Mouse (Mus musculus): Measurements from ENCODE around the gene Zfp771.
"Not testable (repeated sequence)": the region's sequence is repeated elsewhere in the genome, so short reads cannot be mapped to it uniquely, and the experiment has no call there.

Zfp771 gene

DNA sequence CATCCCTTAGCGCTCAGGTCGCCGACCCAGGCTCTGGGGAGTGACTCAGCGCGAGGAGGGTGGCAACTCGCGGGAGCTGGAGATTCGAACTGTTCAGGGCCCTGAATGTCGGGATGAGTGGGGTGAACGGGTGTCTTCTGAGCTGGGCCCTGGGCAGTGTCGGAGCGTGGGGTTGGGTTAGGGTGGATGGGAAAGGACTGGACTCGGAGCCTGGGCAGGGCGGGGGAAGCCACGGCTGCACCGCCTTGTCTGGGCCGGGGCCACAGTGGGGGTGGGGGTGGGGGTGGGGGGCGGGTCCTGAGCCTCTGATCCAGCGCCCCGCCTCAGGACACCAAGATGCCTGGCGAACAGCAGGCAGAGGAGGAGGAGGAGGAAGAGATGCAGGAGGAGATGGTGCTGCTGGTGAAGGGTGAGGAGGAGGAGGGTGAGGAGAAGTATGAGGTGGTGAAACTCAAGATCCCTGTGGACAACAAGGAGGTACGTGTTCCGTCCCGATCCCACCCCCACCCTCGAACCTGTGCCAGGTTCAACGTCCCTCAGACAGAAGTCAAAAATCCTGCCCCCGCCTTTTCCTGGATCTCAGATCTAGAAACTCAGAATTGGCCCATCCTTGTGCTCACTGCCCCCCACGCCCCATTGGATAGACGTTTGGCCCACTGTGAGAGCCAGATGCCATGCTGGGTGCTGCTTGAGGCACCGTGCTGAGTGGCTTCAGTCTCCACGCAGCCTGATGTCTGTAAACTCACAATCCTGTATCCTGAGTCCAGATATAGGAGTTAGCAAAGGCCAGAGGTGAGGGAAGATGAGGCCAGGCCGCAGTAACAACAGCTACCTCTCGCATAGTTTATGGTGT lies 810 bp downstream of the Zfp771 start:
- in situ Hi-C loops (cut with MboI, MseI), result no loop called here

DNA sequence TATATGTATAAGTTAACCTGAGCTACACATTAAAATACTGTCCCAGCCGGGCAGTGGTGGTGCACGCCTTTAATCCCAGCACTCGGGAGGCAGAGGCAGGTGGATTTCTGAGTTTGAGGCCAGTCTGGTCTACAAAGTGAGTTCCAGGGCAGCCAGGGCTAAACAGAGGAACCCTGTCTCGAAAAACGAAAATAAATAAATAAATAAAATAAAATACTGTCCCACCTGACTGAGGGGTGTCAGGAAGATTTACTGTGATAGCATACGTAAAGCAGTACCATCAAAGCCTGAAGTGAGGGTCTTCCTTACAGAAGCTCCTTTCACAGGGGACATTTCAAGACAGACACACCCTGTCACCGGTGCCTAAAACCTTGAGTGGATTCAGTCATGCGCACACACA lies 6.4 kb downstream of the Zfp771 start:
- in situ Hi-C loops (cut with MboI, MseI), result not testable (repeated sequence)

DNA sequence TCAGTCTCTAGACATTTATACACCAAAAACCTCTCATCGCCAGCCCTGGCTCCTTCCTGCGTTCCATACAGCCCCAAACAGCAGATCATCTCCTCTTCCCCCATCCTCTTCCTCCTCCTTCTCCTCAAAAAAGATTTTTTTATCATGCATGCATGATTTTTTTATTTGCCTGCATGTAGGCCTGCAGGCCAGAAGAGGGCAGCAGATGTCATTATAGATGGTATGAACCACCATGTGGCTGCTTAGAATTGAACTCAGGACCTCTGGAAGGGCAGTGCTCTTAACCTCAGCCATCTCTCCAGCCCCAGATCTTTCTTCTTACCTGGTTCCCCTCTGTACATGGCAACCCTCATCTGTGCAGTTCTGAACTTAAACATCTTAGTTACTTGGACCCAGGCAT lies 8.3 kb downstream of the Zfp771 start:
- in situ Hi-C loops (cut with MboI, MseI), result no loop called here

GRCm38 (mm10) chr7:127253341-127253740 lies 9.3 kb downstream of the Zfp771 start:
- in situ Hi-C loops (cut with MboI, MseI), result no loop called here

- in situ Hi-C loops (cut with MboI, MseI), result no loop called here
Measured at GRCm38 (mm10) chr7:127253821-127254769, 10.0 kb downstream of the Zfp771 start.

DNA sequence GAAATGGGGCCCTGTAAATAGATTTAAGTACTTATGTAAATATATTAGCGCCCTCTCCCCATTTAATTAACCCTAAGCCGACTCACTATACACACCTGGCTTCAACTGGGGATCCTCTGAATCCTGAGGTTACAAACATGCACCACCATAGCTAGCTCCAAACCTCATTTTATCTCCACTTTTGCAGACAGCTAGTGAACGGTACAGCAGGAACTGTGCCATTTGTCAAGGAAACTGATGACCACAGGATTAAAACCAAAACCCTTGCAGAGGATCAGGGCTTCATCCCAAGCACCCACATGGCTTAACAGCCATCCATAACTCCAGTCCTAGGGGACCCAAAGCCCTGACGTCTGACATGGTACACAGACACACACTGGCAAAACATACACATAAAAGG lies 10.9 kb downstream of the Zfp771 start:
- in situ Hi-C loops (cut with MboI, MseI), result no loop called here

DNA sequence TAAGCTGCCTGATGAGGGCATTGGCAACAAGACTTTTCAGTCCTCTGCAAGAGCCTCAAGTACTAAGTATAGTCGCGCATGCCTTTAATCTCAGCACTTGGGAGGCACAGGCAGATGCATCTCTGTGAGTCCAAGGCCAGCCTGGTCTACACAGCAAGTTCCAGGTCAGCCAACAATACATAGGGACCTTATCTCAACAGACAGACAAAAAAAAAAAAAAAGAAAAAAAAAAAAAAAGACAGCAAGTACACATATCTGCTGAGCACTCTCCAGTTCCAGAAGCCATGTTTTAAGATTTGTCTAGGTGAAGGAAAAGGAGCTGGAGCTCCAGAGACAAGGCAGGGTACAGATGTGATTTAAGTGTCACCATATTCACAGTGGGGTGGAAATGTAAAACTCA lies 11.9 kb downstream of the Zfp771 start:
- in situ Hi-C loops (cut with MboI, MseI), result no loop called here

- in situ Hi-C loops (cut with MboI, MseI), result no loop called here
Measured at GRCm38 (mm10) chr7:127256518-127256917, 12.4 kb downstream of the Zfp771 start.

- in situ Hi-C loops (cut with MboI, MseI), result no loop called here
Measured at GRCm38 (mm10) chr7:127259186-127259905, 15.3 kb downstream of the Zfp771 start.

- in situ Hi-C loops (cut with MboI, MseI), result no loop called here
Measured at GRCm38 (mm10) chr7:127260309-127261111, 16.4 kb downstream of the Zfp771 start, which contains the start of gene Dctpp1. TSS of gene Dctpp1 (minus strand) at chr7:127260709.

DNA sequence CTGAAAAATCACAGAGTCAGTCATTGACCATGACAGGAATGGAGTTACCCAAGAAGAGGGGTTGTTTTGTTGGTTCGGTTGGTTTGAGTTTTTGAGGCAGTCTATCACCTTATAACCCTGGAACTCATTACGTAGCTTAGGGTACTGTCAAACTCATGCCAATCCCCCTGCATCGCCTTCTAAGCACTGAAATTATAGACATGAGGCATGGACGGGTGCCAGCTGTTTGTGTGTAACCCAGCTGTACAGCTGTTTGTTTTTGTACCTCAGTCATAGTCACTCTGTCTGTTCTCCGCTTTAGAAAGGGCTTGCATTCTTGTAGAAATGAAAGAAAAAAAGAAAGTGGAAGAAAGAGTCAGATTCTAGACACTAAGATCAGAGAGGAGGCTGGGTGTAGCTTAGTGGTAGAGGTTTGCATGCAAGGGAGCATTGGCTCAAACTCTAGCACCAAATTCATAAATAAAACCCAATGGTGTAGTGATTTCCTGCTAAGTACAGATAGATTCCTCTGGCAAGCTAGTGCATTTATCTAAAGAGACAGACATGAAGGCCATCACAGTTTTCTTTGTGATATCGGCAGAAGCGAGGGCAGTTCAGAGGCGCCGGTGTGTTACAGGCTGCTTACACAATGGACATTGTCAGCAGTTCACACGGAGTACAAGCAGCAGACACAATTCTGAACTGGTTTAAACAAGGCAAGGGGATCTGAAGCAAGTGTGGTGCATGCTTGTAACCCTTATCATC lies 18.3 kb downstream of the Zfp771 start:
- in situ Hi-C loops (cut with MboI, MseI), result no loop called here

GRCm38 (mm10) chr7:127263526-127263925 lies 19.5 kb downstream of the Zfp771 start:
- in situ Hi-C loops (cut with MboI, MseI), result no loop called here

GRCm38 (mm10) chr7:127270256-127270655 lies 26.2 kb downstream of the Zfp771 start:
- in situ Hi-C loops (cut with MboI, MseI), result no loop called here

DNA sequence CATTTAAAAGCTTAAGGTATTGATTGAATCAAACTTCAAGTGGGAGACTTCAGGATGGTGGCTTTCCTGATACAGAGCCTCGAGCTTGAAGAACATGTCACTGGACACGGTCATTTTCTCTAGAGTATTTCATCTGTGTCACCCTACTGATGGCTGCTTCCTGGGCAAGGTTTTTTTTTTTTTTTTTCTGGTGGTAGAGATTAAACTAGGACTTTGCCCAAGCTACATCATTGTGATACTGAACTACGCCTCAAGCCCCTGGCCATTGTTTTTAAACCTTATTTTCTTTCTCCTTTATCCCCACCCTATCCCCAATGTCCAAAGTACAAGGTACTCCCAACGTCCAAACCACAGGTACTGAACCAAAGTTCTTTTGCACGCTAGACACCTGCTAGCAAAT lies 26.6 kb downstream of the Zfp771 start:
- in situ Hi-C loops (cut with MboI, MseI), result no loop called here

GRCm38 (mm10) chr7:127271093-127271492 lies 27.0 kb downstream of the Zfp771 start:
- in situ Hi-C loops (cut with MboI, MseI), result no loop called here

GRCm38 (mm10) chr7:127272566-127272965 lies 28.5 kb downstream of the Zfp771 start:
- in situ Hi-C loops (cut with MboI, MseI), result no loop called here

DNA sequence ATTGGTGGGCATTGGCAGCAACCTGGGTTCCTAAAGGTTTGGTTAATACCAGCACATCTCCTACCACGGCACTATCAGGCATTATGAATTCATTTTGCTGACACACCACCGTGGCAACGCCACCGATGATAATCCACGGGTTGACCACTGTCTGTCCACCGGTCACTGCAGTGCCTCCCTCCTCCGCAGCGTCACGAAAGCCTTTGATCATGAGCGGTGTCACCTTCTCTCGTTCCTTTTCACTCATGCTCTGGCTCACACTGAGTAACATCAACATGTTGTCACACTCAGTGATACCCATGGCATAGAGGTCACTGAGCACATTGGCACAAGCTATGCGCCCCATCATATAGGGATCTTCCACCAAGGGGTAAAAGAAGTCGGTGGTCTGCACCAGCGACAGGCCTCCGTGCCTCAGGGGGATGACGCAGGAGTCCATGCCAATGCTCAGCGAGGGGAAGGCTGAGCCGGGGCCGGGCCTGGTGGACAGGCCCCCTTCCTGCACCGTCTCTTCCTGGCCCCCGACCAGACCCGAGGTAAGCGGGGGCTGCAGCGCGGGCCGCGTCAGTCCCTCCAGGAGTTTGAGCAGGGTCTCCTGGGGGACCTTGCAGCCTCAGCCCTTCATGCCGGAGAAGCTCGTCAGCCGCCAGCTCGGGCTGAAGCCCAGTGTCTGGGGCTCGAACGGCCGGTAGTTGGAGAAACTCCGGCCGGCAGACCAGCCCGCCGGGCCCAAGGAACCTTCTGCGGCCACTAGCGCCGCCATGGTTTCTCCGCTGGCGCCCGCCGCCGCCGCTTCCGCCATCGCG lies 29.2 kb downstream of the Zfp771 start:
- in situ Hi-C loops (cut with MboI, MseI), result no loop called here

DNA sequence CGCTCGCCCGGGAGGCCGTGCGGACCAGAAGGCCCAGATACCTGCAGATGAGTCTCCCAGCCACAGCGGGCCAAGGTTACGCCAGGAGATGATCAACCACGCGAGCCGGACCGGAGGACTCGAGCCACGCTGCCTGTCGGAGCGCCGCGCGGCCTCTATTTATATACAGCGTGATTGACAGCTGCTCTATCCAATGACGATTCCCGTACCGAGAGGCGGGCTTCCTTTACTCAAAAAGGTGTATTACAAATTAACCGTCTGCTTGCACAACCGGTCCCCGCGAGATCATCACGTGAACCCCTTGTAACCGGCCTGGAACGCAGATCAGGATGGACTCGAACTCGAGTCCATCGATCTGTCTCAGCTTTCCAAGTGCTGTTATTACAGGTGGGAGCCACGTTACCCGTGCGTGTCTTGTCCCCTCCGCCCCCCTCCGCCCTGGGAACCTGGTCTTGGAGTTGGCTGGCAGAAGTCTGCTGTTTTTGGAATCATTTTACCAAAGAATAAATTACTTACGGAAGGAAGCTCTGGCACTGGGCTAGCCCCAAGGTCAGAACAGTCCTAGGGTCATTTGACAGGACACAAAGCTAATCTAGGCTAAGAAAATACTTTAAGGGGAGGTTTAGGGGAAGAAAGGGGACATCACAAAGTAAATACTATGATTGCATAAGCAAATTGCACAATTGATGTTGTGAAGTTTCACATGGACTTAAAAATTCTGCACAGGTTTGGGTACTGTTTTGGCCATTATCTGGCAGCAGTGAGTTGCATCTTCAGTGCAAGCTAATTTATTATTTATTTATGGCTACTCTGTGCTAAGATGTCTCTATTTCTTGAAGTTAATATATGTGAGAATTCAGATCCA lies 30.1 kb downstream of the Zfp771 start, which contains the start of gene Sephs2:
TSS of gene Sephs2 (minus strand) at position 131 of the 865 bp plus-strand sequence.
- in situ Hi-C loops (cut with MboI, MseI), result no loop called here

Measured in T-helper 1 cell (primary cell).